Mouse (Mus musculus): ENCODE results near the gene Fam214a. TPM values are rescaled to one million over a fixed set of nuclear protein-coding genes. Genes with fewer than 3 reads are reported as not detected.

The Fam214a gene
- total RNA-seq, 2 experiments from 2014 or later: 28.2 to 28.6 TPM

DNA sequence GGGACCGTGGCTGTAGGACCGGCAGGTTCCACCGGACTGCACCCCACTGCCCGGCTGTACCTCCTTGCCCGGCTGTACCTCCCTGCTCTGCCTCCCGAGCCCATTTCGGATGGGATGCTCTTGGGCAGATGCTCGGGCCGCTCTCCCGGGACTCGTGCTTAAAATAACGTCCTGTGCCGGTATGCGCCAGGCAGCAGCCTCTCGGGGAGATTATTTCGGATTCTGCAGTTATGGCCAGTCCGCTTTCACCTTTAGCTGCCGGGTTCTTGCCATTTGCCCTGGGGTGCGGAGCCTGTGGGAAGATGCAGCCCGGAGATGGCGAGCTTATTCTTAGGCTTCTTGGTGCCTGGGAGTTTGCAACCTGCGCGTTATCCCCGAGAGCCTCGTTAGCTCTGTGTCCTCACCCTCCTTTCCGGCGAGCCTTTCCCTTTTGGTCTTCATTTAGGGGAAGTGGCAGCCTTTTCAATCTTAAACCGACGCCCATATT is 119.1 kb downstream of the Fam214a start:
- peak; percentile 26 to 30 for DNase-seq (ENCODE audit: low spot score in 2 of 2)

DNA sequence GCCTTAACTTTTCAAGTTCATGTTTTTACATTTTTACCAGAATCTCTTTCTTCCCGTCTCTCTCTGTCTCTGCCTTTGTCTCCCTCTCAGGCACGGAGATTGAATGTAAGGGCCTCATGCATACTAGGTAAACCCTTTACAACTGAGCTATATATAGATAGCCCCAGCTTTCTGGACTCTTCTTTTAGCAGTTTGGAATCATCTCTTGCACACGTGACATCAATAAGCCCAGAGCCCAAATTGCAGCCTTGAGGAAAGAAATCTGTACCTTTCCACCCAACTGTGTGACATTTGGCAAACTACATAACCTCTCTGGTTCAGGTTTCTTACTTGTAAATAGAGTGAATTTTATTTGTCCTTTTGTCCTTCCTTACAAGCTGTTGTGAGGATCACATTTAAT is 119.7 kb downstream of the Fam214a start:
- no peak for DNase-seq (ENCODE audit: low spot score in 2 of 2)

DNA sequence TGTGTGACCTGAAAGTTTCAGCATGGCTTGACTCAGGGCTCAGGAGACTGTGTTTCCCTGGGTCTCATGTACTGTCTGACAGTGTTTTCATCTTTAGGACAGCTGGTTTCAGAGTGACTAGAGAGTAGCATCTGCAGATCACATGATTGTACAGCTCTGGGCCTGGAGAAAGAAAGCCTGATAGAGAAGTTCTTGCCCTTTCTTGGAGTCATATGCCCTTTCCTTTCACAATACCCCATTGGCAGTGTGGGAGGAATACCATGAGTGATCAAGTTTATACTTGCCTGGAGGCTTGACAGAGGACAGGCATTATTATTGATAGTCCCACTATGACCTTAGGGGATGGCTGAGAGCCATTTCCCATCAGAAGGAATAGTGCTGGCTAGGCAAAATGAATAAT is 124.5 kb downstream of the Fam214a start:
- no peak for DNase-seq (ENCODE audit: low spot score in 2 of 2)

Other genes starting within 250 kb of the Fam214a start
- under 1 TPM; 0.19 to 0.30 TPM for gene Onecut1, start 91.0 kb upstream of the Fam214a start, total RNA-seq (2021)
- 100 to 1,000 TPM; 457 to 468 TPM for gene Arpp19, start 84.7 kb downstream of the Fam214a start, total RNA-seq (2021)
- 100 to 1,000 TPM; 282 to 297 TPM for gene Myo5a, start 118.1 kb downstream of the Fam214a start, total RNA-seq (2021)